Mouse (Mus musculus) lung, embryonic 16.5 days (tissue): ENCODE measurements around the gene Zfp787. TPM values are rescaled to one million over a fixed set of nuclear protein-coding genes. Genes with fewer than 3 reads are reported as not detected.
"Not testable (repeated sequence)": the region's sequence is repeated elsewhere in the genome, so short reads cannot be mapped to it uniquely, and the experiment has no call there.

Experiments
- ATAC-seq: fragments of 200-750 bp; cut with Nextera tagmentation; 2 replicates; pipeline ENCODE4 v1.8.0; 2017; ENCODE audit warnings: low read depth, mild to moderate bottlenecking, moderate library complexity
- H3K27ac ChIP-seq: fragments of 300-500 bp; sonication (generic); 2 replicates; pipeline ENCODE4 v1.5.1; 2014; ENCODE audit warnings: mild to moderate bottlenecking, control low read depth, low read length
- H3K27me3 ChIP-seq: fragments of 300-500 bp; sonication (generic); 2 replicates; pipeline ENCODE4 v1.6.1; 2014; ENCODE audit warnings: low read depth, low read length, mixed read lengths; ENCODE audit not compliant: control insufficient read depth, insufficient read depth
- H3K36me3 ChIP-seq: fragments of 300-500 bp; sonication (generic); 2 replicates; pipeline ENCODE4 v1.6.1; 2014; ENCODE audit warnings: low read length; ENCODE audit not compliant: control insufficient read depth, insufficient read depth
- H3K4me1 ChIP-seq: fragments of 300-500 bp; sonication (generic); replicated peaks from 2 replicates; pipeline ENCODE4 v1.6.1; 2014; ENCODE audit warnings: low read length, mixed read lengths; ENCODE audit not compliant: control insufficient read depth, insufficient read depth
- H3K4me2 ChIP-seq: fragments of 300-500 bp; sonication (generic); 2 replicates; pipeline ENCODE4 v1.6.1; 2014; ENCODE audit warnings: low read depth, low read length, control low read depth
- H3K4me3 ChIP-seq: fragments of 300-500 bp; sonication (generic); 2 replicates; pipeline ENCODE4 v1.5.1; 2014; ENCODE audit warnings: mild to moderate bottlenecking, low read length, control low read depth
- H3K9ac ChIP-seq: fragments of 300-500 bp; sonication (generic); 2 replicates; pipeline ENCODE4 v1.6.1; 2014; ENCODE audit warnings: low read length, control low read depth
- H3K9me3 ChIP-seq: fragments of 300-500 bp; sonication (generic); 2 replicates; pipeline ENCODE4 v1.6.1; 2016; ENCODE audit warnings: low read length; ENCODE audit not compliant: control insufficient read depth
- WGBS: fragments of 180-500 bp; shearing (Covaris S2); extraction: QIAGEN DNeasy Blood & Tissue Kit; methylation state at CpG from one replicate; pipeline ENCODE4 v1.1.7; 2014; 5-methylcytosine and 5-hydroxymethylcytosine counted together
- polyA plus RNA-seq: library from polyadenylated mRNA; unstranded; fragments of >200 nt; fragmentation: Nextera tagmentation; extraction: Ambion mirVana; gene quantifications from 2 replicates; pipeline ENCODE4 v1.2.1, GENCODE M21; 2015

Zfp787 gene
- polyA plus RNA-seq, 1 experiment from 2014 or later, result 22.6 TPM

DNA sequence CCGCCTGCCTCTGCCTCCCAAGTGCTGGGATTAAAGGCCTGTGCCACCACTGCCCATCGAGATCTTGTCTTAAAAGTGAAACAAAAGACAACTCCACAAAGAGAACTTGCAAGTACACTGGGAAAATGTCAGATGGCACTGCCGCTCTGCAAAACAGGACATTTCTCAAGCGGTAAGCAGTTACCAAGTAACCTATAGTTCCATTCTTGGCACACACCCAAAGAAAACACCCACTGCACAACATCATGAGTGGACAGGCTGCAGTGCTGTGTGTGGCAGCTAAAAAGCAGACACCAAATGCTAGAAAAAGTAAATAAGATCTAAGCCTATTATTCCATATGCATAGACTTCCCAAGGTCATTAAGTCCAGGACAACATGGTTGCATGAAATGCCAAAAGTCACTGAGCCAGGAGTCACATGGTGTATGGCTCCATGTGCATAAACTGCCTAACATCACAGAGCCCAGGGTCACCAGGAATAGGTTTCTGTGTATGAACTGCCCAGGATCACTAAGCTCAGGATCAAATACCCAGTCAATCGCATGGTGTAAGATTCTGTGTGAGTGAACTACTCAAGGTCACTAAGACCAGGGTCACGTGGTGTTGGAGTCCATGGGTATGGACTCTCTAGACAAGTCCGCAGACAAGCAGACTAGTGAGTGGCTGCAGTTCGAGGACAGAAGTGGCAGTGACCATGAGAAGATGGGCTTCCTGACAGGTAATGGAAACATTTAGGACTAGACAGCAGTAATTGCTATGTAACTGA lies 10.2 kb downstream of the Zfp787 start:
- ATAC-seq, result no peak

DNA sequence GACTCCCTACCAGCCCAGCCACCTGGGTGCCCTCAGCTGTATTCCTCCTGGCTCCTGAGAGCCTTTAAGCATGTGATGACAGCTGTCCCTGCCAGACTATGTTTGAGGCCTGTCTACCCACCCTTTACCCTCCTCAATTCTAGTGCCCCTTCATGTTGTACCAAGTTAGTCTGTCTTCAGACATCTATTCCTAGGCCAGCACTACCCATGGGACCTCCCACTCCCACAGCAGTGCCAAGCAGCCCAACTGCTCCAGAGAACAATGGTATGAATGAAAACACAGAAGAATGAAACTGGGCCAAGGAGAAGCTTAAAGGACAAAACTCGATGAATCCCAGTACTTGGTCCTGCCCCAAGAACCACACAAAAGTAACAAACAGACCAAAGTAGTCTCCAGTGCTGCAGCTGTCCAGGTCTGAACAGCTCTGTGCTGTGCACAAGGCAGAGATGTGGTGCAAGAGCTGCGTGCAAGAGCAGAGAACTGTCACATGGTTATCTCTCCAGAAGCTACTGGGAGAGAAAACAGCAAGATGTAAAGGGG lies 11.7 kb downstream of the Zfp787 start:
- Histone ChIP-seq H3K4me1 (peaks cover 38% of the 10 kb centered on the region), H3K4me3 (no peak overlapping the region), H3K9me3 (no peaks in the 10 kb centered on the region), H3K9ac (no peak overlapping the region), H3K27me3 (no peaks in the 10 kb centered on the region), H3K36me3 (0 out of 2 replicates have a peak, but pooled peaks cover 8% of the 10 kb centered on the region), H3K4me2 (no peak overlapping the region), H3K27ac (no peak overlapping the region)
- no peak for ATAC-seq
- 88% methylated on average over 2 of the region's 2 CpGs for WGBS

More for the DNA sequence above, 10.2 kb downstream of the Zfp787 start:
- no peak overlapping the region for H3K9ac ChIP-seq
- no peak overlapping the region for H3K4me3 ChIP-seq
- no peak overlapping the region for H3K4me2 ChIP-seq
- no peaks in the 10 kb centered on the region for H3K36me3 ChIP-seq
- H3K4me1 ChIP-seq, result peaks cover 44% of the 10 kb centered on the region
- WGBS, result 80% methylated on average over 8 of the region's 8 CpGs
- no peaks in the 10 kb centered on the region for H3K27me3 ChIP-seq
- H3K9me3 ChIP-seq, result no peaks in the 10 kb centered on the region
- H3K27ac ChIP-seq, result no peak overlapping the region

DNA sequence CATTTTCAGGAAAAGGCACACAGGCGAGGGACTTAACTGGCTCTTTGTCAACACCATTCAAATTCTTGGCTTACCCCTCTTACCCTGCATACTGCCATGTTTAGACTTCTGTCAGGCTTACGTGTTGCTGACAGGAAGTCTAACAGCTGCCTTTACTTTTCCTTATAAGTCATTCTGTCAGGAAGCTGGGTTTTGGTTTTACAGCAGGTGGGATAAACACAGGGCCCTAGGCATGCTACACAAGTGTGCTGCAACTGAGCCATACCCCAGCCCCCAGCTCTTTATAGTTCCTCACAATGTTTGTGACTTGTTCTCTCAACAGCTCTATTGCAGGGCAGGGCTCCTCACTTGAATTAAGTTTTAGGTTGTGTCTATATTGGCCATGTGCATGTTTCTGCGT lies 16.5 kb downstream of the Zfp787 start:
- H3K27me3 ChIP-seq, result no peaks in the 10 kb centered on the region
- 0 out of 2 replicates have a peak, but pooled peaks have one; percentile 24 for ATAC-seq
- no peak overlapping the region for H3K9ac ChIP-seq
- H3K27ac ChIP-seq, result no peak overlapping the region
- H3K9me3 ChIP-seq, result no peaks in the 10 kb centered on the region
- no peaks in the 10 kb centered on the region for H3K4me1 ChIP-seq
- H3K36me3 ChIP-seq, result peaks cover 13% of the 10 kb centered on the region; the same call in 1 of the 2 replicates
- 61% methylated on average over 3 of the region's 3 CpGs for WGBS
- H3K4me3 ChIP-seq, result no peak overlapping the region
- H3K4me2 ChIP-seq, result no peak overlapping the region

DNA sequence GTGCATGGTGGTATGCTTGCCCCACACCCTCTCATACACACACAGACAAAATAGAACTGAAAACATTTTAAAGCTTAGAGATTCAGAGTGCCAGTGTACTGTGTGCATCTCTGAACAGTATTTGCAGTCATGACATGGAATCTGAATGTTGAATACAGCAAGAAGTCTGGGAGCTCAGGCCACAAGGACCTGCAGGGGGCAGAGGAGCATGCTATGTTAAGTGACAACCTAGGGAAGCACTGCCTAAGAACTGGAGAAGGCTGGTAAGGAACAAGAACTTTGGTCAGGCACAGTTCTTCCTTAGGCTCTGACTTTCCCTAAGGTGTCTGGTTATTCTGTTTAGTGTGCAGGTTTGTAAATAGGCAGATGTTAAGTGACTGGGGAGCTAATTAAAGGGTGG lies 19.3 kb downstream of the Zfp787 start:
- Histone ChIP-seq H3K27me3 (no peaks in the 10 kb centered on the region), H3K4me2 (no peak overlapping the region), H3K27ac (no peak overlapping the region), H3K36me3 (peaks cover 38% of the 10 kb centered on the region), H3K9me3 (peaks cover 13% of the 10 kb centered on the region), H3K4me3 (no peak overlapping the region), H3K9ac (no peak overlapping the region), H3K4me1 (no peaks in the 10 kb centered on the region)
- no peak for ATAC-seq

DNA sequence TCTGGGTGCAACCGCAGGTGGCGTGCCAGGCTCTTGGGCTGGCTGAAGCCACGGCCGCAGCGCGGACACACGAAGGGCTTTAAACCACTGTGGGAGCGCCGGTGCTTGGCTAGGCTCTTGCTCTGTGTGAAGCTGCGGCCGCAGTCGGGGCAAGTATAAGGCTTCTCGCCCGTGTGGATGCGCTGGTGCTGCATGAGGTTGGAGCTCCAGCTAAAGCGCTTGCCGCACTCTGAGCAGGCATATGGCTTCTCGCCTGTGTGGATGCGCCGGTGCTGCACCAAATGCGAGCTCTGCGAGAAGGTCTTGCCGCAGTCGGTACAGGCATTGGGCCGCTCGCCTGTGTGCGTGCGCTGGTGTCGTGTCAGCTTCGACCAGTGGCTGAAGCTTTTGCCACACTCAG lies 23.2 kb downstream of the Zfp787 start:
- Histone ChIP-seq H3K4me2 (no peak overlapping the region), H3K27ac (no peak overlapping the region), H3K9me3 (peaks cover 13% of the 10 kb centered on the region), H3K27me3 (no peaks in the 10 kb centered on the region), H3K36me3 (peaks cover 32% of the 10 kb centered on the region), H3K4me1 (no peaks in the 10 kb centered on the region), H3K4me3 (no peak overlapping the region), H3K9ac (no peak overlapping the region)
- ATAC-seq, result no peak
- 85% methylated on average over 30 of the region's 30 CpGs for WGBS

DNA sequence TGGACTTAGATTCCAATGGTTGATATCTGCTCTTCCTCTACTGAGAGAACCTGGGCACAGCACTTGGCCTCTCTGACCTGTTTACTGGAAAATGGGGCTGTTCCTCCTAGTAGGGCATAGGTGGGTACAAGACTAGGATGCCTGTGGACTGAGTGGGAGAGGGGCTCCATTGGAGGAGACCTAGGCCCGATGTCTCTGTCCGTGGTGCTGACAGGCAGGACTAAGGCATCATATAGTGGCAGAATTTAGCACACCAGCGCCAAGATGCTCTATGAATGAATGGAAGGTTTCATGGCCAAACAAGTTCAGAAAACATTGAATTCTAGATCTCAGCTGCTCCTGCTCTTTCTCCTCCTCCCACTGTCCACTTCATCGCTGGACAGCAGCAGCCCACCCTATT lies 25.5 kb downstream of the Zfp787 start:
- peaks cover 13% of the 10 kb centered on the region for H3K9me3 ChIP-seq
- H3K4me1 ChIP-seq, result 0 out of 2 replicates have a peak, but pooled peaks cover 2% of the 10 kb centered on the region
- peaks cover 27% of the 10 kb centered on the region for H3K36me3 ChIP-seq
- no peak for ATAC-seq
- no peak overlapping the region for H3K27ac ChIP-seq
- no peak overlapping the region for H3K4me2 ChIP-seq
- H3K27me3 ChIP-seq, result no peaks in the 10 kb centered on the region
- no peak overlapping the region for H3K4me3 ChIP-seq
- WGBS, result 47% methylated on average over 4 of the region's 4 CpGs
- H3K9ac ChIP-seq, result no peak overlapping the region

DNA sequence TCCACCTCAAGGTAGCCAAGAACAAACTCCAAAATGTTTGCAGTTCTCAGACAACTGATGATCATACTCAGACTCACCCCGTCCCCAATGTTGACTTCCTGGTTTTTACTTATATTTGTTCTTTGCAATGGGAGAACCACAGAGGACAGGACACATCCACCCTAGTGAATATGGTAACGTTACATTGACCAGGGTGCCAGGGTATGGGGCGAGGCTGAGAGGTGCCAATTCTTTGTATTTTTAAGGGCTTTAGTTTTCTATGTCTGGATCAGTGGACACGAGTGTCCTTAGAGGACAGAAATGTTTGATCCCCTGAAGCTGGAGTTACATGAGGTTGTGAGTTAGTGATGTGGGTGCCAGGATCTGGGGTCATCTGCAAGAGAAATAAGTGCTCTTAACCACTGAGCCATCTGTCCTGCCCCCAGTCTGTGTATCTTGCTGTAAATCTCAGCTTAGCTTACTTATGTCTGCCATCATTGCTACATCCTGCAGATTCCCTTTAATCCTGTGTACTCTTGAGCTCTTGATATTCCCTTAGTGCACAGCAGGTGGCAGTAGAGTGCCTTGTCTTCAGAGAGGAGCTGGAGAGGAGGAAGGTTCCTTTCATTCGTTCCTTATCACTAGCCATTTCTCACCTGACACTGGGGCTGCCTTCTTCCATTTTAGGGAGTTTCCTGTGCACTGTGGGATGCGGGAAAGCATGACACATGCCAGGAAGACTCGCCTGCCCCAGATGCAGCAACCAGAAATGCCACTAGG lies 28.9 kb downstream of the Zfp787 start:
- Histone ChIP-seq H3K36me3 (peaks cover 5% of the 10 kb centered on the region), H3K27ac (no peak overlapping the region), H3K4me2 (no peak overlapping the region), H3K9me3 (peaks cover under 1% of the 10 kb centered on the region; the same call in 1 of the 2 replicates), H3K4me3 (no peak overlapping the region), H3K9ac (no peak overlapping the region), H3K27me3 (no peaks in the 10 kb centered on the region), H3K4me1 (0 out of 2 replicates have a peak, but pooled peaks cover 2% of the 10 kb centered on the region)
- WGBS, result 30% methylated on average over 7 of the region's 7 CpGs
- ATAC-seq, result peak; percentile 76

DNA sequence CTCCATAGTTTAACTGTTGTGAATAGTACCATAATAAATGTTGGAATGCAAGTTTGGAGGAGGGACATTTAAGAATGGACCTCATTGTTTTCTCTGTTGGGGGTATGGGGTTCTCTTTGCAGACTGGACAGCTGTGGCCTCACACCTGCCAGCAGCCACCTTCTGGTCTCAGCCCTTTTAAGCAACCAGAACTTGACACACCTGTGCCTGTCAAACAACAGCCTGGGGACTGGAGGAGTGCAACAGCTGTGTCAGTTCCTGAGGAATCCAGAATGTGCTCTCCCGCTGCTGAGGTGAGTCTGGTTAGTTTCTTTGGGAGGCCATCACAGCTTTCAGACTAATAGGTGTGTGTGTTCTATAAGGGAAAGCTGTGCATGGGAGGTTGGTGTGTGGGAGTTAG lies 34.7 kb downstream of the Zfp787 start:
- not testable (repeated sequence) for H3K36me3 ChIP-seq, H3K27ac ChIP-seq, H3K27me3 ChIP-seq, H3K4me2 ChIP-seq, H3K4me3 ChIP-seq, H3K9me3 ChIP-seq, H3K9ac ChIP-seq, ATAC-seq, H3K4me1 ChIP-seq
- 50% methylated on average over 1 of the region's 1 CpGs for WGBS

DNA sequence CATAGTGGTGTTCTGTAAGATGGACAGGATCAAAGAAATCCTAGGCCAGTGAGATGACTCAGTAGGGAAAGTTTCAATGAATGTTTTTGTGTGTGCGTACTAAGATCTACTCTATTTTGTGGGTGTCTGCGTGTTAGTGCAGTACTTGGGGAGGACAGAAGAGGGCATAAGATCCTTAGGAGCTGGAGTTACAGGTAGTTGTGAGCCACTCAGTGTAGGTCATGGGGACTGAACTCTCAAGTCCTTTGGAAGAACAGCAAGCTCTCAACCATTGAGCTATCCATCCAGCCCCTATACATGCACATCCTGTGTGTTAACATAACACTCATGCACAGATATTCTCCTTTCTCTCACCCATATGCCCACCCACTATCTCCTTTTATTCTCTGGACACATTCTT lies 35.7 kb downstream of the Zfp787 start:
- H3K9me3 ChIP-seq, H3K9ac ChIP-seq, H3K4me2 ChIP-seq, H3K4me3 ChIP-seq, H3K36me3 ChIP-seq, H3K27me3 ChIP-seq, H3K27ac ChIP-seq, H3K4me1 ChIP-seq, ATAC-seq: not testable (repeated sequence)
- WGBS, result 79% methylated on average over 2 of the region's 2 CpGs
